Mouse (Mus musculus) A20 (cell line): Measurements from ENCODE around the gene Zbtb7b.

Source experiments
- DNase-seq: peaks from one replicate; pipeline ENCODE4 v3.0.0-alpha.2; 2011; ENCODE audit warnings: low read depth, low spot score

The Zbtb7b gene

DNA sequence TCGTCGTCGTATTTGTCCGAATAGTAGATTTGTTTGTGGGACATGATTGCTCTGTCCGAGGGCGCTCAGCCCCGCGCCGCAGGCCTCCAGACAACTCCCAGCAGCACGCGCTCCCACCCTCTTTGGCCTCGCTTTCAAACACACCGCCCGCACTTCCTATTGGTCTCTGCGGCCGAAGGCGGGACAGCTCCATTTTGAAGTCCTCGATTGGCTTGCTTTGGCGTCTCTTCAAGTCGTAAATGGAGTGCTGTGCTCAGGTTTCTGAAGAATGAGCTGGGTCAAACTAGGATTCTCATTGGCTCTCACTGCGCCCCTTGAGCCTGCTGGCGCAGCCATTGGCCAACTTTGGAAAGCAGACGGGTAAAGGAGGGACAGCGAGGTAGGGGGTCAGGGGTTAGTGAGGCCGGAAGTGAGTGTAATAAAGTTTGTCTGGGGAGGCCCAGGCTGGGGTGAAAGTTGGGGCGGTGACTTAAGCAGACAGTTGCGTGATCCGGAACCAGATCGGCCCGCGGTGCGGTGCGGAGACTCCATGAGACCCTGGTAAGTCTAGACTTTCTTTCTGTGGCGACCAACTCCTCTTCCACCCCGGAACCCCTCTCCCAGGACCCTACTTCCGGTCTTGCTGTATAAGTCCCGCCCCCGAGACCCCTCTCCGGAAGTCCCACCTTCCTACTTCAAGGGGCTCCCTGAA lies 23.7 kb upstream of the Zbtb7b start, which contains the start of the genes Cks1b and Shc1:
Cks1b (minus strand) TSS at position 214 of the 691 bp plus-strand sequence.
Shc1 (plus strand) TSS at position 274 of the 691 bp plus-strand sequence.
- DNase-seq, result peak; percentile 98

DNA sequence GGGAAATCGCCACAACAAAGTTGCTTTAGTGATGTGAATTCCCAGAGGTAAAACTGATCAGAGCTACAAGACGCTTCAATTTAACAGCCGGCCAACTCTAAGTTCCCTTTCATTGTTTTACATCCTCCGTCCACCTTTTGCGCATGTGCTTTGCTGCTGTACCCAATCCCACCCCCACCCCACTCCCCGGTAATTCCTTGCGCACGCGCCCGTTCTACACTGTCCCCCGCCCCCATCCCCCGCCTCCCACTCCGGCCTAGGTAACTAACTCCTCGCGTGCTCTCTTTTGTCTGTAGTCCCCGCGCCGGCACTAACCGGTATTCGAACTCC lies 23.2 kb upstream of the Zbtb7b start:
- DNase-seq, result peak; percentile 94

DNA sequence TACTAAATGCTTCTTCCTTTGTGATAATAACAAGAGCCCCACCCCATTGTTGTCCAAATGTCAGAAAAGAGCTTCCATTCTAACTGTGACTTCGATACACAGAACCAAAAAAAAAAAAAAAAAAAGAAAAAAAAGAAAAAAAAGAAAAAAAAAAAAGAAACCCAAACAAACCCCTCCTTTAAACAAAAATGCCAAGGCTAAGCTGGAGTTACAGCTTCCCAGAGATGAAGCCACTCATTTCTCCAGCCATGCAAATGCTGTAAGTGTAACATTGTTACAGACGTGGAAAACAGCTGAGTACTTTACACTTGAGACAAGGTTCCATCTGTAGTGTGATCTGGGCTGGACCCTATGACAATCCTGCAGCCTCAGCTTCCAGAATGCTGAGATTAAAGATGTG lies 22.6 kb upstream of the Zbtb7b start:
- no peak for DNase-seq

DNA sequence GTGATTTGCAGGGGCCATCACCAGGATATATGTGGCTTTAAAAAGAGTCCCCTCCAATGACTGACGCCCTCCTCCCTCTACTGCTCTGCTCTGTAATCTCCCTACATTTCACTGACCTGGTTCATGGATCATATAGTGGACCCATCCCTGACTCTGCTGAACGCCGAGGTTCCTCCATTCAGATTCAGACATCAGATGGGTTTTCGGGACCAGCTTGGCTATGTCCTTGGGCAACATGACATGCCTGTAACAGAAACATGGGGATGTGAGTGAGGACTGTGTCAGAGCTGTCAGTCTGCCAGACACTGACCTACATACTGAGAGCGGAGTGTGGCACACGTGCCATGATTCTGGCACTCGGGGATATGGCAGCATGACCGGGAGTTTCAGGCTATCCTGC lies 21.6 kb upstream of the Zbtb7b start:
- DNase-seq, result no peak

DNA sequence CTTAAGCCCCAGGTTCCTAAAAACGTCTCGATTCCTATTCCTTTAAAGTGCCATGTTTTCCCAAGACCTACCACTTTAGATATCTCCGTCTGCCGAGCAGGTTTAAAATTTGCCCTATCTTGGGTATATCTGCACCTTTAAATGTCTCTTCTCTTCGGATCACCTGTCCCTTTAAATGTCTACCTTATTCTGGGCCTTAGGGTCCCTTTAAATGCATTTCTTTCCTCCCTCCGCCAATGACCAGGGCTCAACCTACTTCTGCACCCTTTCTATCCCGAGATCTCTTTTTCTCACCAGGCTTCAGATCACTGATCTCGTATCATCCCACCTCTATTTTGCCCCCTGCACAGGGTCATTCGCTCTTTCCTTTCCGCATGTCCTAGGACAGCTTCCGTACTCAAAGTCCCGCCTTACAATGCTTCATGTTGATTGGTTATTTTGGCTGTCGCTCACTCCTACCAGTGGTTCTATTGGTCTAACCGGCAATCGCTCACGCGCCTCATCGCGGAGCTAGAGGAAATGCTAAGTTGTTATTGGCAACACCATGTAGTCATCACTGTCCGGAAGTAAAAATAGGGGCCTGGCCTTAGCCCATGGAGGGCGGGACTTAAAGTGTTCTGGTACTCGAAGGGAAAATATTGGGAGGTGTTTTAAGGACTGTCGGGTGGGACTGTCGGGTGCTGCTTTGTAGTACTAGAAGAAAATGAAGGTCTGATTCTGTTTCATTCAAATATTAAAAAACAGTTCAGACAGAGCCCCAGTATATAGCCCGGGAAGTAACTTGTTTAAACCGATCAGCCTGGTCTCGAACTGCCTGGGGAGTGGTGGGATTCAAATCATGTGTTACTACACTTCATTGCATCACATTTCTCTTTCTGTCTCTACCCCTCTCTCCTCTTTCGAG lies 17.2 kb upstream of the Zbtb7b start, which contains the start of gene Flad1:
Flad1 (minus strand) TSS at position 381 of the 904 bp plus-strand sequence.
- DNase-seq, result peak; percentile 100

DNA sequence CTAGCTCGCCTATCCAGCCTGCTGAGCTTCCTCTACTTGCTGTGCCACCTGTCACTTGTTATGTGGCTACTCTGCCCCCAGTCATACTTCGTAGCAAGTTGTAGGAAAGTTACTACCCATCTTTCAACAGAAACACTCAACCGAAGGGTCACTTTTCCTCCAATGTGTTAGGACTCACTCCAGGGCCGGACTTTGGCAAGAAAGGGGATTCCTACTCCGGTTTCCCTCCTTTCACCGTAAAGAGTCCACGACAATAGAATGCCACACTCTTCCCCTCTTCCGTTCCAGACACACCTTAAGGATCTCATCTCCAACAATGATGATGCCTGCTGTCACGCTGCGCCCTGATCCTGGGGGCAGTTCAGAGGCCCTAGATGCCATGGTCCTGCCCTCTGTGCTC lies 16.3 kb upstream of the Zbtb7b start:
- DNase-seq, result no peak

DNA sequence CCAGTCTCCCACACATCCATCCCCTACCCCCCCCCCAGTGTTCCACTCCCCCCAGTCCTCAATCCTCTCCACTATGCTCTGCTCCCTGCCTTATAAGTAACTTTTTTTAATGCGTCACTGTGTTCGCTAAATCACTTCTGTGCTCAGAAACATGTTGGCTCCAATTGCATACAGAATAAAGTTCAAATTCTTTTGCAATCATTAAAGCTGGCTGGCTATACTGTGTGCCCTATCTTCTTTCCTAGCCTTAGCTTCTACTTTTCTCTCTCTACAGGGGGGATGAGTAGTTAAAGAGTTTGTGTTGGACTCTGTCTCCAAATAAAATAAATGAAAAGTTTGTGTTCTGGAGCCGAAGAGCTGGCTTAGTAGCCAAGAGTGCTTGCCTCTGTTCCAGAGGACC lies 15.1 kb upstream of the Zbtb7b start:
- DNase-seq, result no peak

DNA sequence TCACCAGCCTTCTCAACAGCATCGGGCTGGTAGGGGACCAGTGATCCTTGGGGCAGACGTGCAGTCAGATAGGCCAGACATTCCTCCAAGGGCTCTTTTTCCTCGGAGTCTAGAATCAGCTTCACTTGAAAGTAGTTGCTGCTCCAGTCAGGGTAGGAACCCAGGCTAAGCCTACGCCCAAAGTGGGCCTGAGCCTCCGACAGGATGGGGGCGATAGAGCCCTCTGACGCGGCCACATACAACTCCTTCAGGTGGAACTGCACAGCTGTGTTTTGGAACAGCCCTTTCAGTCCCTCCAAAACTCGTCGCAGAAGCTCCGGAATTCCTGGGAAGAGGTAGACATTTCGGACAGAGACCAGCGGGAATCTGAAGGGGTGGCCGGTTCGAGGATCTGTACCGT lies 13.9 kb upstream of the Zbtb7b start:
- no peak for DNase-seq

DNA sequence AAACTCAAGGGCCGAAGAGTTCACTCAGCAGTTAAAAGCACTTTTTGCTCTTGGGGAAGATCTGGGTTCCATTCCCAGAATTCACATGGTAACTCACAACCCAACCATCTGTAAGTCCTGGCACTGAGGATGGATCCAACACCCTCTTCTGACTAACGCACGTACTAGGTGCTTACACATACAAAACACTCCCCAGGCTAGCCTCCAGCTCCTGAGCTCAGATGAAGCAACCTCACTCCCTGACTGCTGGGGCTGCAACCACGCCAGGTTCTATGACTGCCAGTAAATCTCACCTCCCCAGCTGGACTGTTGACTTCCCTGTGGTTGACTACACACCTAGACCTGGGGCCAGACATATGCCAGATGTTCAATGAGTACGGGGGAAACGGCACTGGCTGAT lies 12.3 kb upstream of the Zbtb7b start:
- no peak for DNase-seq

DNA sequence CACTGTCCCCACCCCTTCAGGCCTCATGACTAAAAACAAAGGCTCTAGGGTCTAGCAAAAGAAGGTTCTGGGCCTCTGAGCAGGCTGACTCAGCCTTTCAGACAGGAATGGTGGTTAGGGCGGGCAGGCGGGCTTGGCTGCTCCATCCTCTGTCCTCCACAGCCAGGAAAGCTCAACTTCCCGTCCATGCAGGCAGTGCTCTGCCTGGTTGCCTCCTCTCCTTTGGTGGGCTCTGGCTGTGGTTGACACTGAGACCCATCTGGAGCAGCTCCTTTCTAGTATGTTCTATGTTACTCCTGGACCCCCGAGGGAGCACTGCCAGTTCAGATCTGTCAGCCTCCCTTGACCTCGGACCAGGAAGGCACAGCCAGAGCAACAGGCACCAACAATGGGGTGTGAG lies 8.1 kb upstream of the Zbtb7b start, which contains the start of gene Lenep:
Lenep (minus strand) TSS at position 101 of the 400 bp plus-strand sequence.
- DNase-seq, result no peak

DNA sequence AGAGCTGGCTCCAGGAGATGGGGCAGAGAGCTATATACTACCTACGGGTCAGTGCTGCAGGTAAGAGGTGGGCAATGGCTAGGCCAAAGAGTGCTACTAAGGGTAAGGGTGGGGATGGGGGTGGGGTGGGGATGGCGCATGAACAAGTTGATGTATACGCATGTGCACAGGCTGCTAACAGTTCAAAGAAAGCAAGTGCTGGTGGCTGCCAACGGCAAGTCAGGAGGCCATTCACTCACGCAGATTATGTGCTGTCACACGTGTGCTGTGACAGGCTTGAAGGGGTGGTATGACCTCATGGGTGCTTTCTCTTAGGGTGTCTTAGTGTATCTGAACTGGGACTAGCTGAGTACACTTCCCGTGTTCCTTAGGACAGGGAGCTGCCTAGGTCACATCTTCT lies 6.8 kb upstream of the Zbtb7b start:
- no peak for DNase-seq

DNA sequence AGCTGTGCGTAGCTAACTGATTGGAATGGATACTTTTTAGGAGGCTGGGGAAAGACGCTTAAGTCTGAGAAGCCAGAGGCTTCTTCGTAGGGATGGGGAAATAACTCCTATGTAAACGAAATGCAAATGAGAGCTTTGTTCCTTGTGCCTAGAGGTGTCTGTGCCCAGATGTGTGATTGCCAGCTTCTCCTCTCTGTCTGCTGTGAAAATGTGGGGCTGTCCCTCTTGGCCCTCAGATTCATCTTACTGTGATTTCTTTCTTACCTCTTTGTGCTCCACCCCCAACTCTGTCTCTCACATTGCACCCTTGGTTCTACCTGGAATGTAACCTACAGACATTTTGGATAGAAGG lies 2.1 kb upstream of the Zbtb7b start:
- peak; percentile 88 for DNase-seq

DNA sequence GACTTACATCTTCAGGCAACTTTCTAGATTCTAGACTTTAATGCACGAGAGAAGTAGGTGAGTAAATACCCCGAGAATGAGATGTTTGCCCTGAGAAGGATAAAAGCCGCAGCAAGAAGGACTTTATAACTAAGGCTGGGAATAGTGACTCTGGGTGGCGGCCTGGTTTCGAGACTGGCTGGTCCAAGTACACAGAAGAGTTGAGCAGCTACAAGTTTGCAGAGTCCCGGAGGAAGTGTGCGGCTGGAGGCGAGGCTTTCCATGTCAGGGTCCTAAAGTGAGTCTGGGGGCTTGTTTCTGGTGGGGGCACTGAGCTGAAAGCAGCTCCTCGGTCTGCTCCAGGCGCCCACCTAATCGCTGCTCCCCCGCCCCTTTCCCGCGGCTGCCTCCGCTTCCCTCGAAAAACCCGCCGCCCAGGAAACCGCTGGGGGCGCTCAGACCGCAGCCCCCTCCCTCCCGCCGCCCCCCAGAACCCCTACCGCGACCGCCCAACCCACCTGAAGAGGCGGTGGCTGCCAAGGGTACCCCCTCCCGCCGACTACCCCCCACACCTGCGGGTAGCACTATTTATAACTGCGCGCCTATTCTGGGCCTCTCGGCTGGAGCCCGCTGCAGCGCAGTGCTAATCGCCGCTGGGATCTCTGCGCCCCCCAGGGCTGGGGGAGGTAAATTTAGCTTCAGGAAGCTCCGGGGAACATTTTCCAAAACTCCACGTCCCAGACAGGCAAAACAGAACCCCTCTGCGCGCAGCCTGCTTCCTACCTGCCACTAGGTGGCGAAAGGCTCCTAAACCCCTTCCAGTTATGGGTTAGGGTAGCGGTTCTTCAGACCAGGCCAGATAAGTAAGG lies 1.5 kb upstream of the Zbtb7b start:
- DNase-seq, result peak; percentile 88

DNA sequence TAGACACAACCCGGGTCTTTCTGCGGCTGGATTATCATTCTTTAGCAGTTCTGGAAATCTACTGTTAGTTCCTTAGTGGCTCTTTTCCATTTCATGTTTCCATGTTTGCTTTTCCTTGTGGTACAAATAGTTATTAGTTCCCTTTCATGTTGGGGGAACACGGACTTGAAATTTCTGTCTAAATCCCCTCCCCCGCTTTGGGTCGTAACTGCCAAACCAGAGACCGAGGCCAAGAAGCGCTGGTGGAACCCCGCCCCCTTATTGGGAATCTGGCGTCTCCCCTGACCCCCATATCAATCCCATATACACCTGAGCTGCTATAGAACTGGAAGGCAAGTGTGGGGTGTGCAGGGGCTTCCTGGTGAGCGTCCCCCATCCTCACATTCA lies 836 bp upstream of the Zbtb7b start:
- DNase-seq, result no peak

DNA sequence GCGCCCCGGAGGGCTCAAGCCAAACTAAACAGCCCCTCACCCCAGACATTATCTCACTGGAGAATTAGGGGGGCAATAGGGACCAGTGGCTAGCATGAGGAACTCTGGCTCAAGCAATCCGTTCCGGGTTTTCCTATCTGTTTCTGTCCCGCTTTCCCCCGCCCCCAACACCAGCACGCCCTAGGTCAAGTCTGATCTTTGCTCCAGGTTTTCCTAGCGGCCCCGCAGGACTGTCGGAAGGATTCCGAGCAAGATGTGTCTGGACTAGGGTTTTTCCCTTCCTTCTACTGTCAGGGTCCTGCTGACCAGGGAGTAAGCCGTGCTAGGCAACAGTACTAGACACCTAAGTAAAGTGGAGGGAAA lies 299 bp upstream of the Zbtb7b start:
- DNase-seq, result peak; percentile 83

DNA sequence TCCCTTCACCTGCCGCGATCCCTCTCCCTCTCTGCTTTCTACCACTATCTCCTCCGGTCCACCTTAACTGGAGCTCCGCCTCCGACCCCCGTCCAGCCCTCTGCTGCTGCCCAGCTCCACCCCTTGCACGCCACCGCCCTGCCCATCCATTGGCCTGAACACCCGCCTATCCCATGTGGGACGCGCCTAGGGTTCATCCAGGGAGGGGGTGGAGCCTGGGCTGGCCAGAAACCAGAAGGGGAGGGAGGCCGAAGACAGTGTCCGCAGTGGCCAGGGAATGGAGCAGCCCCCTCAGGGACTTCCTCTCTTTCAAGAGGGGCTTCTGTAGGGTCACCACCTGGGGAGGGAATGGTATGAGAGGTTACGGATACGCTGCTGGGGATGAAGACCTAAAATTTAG lies 971 bp downstream of the Zbtb7b start:
- peak; percentile 99 for DNase-seq

DNA sequence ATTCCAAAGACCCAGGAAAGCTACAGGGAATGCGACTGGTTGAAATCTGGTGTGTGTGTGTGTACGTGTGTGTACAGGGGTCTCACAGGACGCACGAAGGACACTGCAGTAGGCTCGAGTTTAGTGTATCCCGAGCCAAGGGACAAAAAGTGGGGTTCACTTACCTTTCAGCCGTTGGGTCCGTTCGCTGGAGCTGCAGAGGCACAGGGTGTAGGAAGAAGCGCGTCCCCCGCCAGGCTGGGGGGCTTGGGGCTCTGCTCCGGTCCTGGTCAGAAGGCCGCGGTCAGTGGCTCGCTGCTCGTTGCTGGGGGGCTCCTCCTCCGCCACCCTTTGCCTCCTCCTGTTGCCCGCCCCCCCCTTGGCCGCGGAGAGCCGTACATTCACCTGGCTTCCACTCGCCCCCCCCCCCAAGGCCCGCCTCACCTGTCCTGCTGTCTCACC lies 1.7 kb downstream of the Zbtb7b start:
- DNase-seq, result peak; percentile 75

DNA sequence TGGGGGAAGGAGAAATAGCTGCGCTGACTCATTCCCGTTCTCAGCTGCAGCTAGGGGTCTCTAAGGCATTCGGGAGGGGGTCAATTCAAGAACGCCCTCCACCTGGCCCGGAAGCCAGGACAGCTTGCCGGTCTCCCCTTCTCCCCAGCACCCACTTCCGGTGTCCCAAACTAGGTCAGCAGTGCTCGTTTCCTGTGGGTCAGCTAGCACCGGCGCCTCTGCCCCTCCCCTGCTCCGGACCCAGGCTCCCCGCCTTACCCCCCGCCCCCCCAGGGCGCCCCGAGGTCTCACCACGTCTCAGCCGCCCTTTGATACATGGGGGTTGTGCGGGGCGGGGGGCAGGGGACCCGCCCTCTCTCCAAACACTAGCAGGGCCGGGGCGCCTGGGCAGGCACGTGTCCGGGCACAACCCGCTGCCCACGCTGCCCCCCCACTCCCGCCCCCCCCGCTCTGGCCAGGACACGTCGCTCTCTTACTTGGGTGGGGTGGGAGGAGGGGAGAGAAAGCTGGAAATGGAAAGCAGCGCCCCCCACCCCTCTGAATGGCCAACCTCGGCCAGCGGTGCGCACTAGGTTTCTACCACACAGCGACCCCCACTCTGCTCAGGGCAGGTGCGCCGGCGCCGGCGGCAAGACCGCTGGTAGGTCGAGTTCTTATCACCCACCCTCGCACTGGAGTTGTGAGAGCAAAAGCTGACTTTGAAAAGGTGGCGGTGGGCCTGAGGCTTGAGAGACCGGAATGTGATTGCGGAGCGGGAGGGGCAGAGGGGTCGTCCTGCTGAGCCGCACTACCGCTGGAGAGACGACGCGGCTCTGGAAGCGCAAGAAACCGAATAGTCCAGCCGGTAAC lies 2.7 kb downstream of the Zbtb7b start:
- peak; percentile 85 for DNase-seq

DNA sequence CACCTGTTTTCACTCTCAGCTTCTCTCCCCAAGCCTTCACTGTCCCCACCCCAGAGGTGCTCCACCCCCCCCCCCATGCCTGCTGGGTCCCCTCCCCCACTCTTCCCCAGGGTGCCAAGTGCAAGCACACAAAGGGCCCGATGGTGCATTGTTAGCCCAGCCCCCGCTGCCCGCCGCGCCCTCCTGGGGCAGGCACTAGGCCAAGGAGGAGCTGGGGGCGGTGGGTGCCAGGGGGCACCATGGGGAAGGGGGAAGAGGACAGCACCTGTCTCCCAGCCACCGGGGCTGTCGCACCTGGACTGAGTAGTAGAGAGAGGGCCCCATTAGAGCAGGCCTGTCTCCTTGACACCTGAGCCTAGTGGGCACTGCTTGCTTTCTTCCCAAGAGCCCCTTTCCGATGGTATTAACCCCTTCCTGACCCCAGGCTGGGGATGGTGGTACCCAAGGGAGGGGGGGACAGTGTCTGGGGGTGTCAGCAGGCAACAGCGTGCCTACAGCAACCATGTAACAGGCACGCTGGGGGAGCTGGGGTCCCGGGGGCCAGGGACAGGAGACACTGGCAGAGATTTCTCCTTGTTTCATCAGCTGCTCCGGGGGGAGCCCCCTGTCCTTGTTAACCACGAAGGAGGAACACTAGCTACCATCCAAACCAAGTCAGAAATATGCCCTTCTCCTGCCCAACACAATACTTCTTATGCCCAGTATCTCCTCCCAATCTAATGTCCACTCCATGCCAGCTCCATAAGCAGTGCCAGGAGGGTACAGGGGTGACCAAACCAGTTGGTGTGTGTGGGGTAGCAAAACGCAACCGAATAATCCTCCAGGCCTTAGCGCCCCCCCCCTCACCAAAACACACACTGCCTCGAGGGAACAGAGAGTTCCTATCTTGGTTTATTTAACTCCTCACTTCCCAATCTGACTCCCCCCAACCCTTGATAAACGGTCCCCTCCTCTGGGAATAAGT lies 3.6 kb downstream of the Zbtb7b start:
- peak; percentile 85 for DNase-seq

DNA sequence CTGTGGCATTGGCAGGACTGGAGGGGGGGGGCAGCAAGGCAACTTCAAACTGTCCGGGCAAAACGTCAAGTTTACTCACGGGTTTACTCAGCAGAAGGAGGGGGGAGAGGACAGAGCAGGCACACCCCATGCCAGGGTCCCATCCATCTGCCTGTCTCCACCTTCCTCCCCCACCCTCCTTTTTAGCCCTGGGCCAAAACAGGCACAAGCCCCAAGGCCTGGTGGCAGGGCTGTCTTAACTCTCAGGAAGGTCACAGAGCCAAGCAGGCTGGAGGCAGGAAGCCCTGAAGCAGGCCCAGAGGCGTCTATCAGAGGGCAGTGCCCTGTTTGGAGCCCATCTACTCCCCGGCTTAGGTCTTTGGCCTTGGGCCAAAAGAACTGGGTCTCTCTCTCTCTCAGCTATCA lies 4.5 kb downstream of the Zbtb7b start:
- peak; percentile 83 for DNase-seq
